Mouse (Mus musculus) liver, adult 2 months (tissue): ENCODE measurements around the gene Ccer2. TPM values are rescaled to one million over a fixed set of nuclear protein-coding genes. Genes with fewer than 3 reads are reported as not detected.
A peak's percentile ranks its signal among the peaks of the same experiment; 100 is the strongest.

ENCODE experiments used
- DNase-seq: peaks from one replicate; pipeline ENCODE4 v3.0.0-alpha.2; 2011; ENCODE audit warnings: low read depth, low spot score; ENCODE audit errors: extremely low read depth
- H3K27ac ChIP-seq: fragments of 200-500 bp; replicated peaks from 2 replicates; pipeline ENCODE4 v1.5.1; 2012; ENCODE audit warnings: low read depth, mild to moderate bottlenecking, control low read depth, inconsistent platforms, low read length; ENCODE audit not compliant: insufficient read depth
- H3K27me3 ChIP-seq: fragments of 200-500 bp; 2 replicates; pipeline ENCODE4 v1.6.1; 2012; ENCODE audit warnings: mild to moderate bottlenecking, moderate library complexity, low read length, inconsistent platforms; ENCODE audit not compliant: control insufficient read depth, insufficient read depth
- H3K36me3 ChIP-seq: fragments of 200-500 bp; 2 replicates; pipeline ENCODE4 v1.6.1; 2012; ENCODE audit warnings: low read length, inconsistent platforms; ENCODE audit not compliant: control insufficient read depth, insufficient read depth
- H3K4me1 ChIP-seq: fragments of 200-500 bp; 2 replicates; pipeline ENCODE4 v1.6.1; 2011; ENCODE audit warnings: low read length; ENCODE audit not compliant: control insufficient read depth, insufficient read depth
- H3K4me3 ChIP-seq: fragments of 200-500 bp; 2 replicates; pipeline ENCODE4 v1.5.1; 2011; ENCODE audit warnings: low read depth, mild to moderate bottlenecking, control low read depth, low read length, moderate library complexity; ENCODE audit not compliant: insufficient read depth
- H3K79me2 ChIP-seq: fragments of 200-500 bp; 2 replicates; pipeline ENCODE4 v1.6.1; 2012; ENCODE audit warnings: inconsistent platforms, mild to moderate bottlenecking, low read length, moderate library complexity; ENCODE audit not compliant: control insufficient read depth, insufficient read depth
- H3K9ac ChIP-seq: fragments of 200-500 bp; 2 replicates; pipeline ENCODE4 v1.6.1; 2012; ENCODE audit warnings: low read depth, mild to moderate bottlenecking, control low read depth, inconsistent platforms, low read length
- CTCF ChIP-seq: fragments of 200-500 bp; IDR thresholded peaks from 2 replicates; pipeline ENCODE4 v1.5.1; 2011; ENCODE audit warnings: low read depth, low read length, control low read depth
- POLR2A ChIP-seq: fragments of 200-500 bp; IDR thresholded peaks from 2 replicates; pipeline ENCODE4 v1.6.1; 2011; ENCODE audit warnings: low read length, control low read depth; ENCODE audit not compliant: insufficient read depth; ENCODE audit errors: extremely low read depth
- WGBS: fragments of 180-500 bp; shearing (Covaris S2); methylation state at CpG from one replicate; pipeline ENCODE4 v1.1.7; 2018; 5-methylcytosine and 5-hydroxymethylcytosine counted together
- polyA plus RNA-seq: library from polyadenylated mRNA; depleted of rRNA; stranded (reverse); fragments of >200 nt; gene quantifications from 2 replicates; pipeline ENCODE4 v1.2.3, GENCODE M21; 2012; rRNA removed
- total RNA-seq: library from RNA; depleted of rRNA; stranded (reverse); fragments of >200 nt; gene quantifications from 2 replicates; pipeline ENCODE4 v1.2.3, GENCODE M21; 2014; rRNA removed

The Ccer2 gene
- total RNA-seq = not detected in 2 replicates
- not detected in 2 replicates for polyA plus RNA-seq

DNA sequence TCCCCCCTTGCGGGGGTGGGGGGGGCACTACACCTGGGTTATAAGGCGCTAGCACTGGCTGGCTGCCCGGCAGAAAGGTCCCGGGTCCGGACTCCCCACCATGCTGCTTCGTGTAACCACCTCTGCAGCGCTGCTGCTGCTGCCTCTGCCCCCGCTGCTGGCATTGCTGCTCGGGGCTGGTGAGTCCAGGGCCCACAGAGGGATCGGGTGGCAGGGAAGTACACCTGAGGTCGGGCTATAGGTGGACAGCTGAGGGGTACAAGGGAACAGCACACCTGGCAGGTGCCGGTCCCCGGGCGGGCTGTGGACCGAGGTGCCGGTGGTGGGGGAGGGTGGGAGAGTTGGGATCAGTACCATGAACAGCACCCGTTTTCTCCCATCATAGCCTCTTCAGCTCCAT, at the start of gene Ccer2:
Ccer2 (plus strand) TSS at position 96 of the 400 bp plus-strand sequence.
- no peak within 1 kb of the TSS for H3K9ac ChIP-seq
- H3K4me3 ChIP-seq = no peak within 1 kb of the TSS
- H3K4me1 ChIP-seq = no peaks in the 10 kb centered on the region
- H3K79me2 ChIP-seq = no peaks in the 10 kb centered on the region
- DNase-seq = no peak
- H3K36me3 ChIP-seq = peaks cover 3% of the 10 kb centered on the region; the same call in 1 of the 2 replicates
- no peaks in the 10 kb centered on the region for H3K27me3 ChIP-seq
- no peak within 1 kb of the TSS for H3K27ac ChIP-seq
- TF ChIP-seq CTCF = no peak
- 4% methylated on average over 17 of the region's 17 CpGs for WGBS

DNA sequence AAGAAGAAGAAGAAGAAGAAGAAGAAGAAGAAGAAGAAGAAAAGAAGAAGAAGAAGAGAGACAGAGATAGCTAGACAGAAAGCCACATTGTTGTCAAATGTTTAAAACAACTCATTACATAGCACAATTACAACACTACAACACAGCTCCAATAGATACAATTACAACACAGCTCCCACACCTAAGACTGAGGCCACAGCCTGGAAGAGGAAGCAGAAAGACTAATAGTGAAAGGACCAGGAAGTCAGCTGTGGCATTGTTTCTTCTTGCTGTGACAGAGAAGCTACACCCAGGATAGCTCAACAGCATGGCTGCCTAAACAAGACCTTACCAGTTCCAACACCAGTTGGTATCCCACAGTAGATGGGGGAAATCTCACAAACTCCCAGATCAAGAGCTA, 46.5 kb upstream of the Ccer2 start:
- Histone ChIP-seq H3K36me3 (no peaks in the 10 kb centered on the region), H3K4me1 (no peaks in the 10 kb centered on the region), H3K4me3 (no peak overlapping the region), H3K79me2 (no peaks in the 10 kb centered on the region), H3K27ac (no peak overlapping the region), H3K27me3 (no peaks in the 10 kb centered on the region; the same call in 1 of the 2 replicates), H3K9ac (no peak overlapping the region)
- DNase-seq = no peak
- TF ChIP-seq CTCF (no peak), POLR2A (no peak)

DNA sequence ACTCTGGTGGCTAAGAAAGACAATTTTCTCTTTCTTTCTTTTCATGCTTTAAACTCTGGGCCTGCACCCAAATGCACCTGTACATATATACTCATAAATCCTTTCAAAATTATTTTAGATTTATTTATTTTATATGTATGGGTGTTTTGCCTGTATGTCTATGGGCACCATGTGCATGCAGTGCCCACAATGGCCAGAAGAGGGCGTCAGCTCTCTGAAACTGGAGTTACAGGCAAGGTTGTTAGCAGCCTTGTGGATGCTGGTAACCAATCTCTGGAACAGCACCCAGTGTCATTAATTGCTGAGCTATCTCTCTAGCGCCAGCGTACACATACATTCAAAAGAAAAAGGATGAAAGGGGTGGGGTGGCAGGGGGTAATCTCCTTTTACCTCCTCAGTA, 45.0 kb upstream of the Ccer2 start:
- H3K4me1 ChIP-seq = no peaks in the 10 kb centered on the region
- no peaks in the 10 kb centered on the region for H3K79me2 ChIP-seq
- H3K27me3 ChIP-seq = no peaks in the 10 kb centered on the region; the same call in 1 of the 2 replicates
- no peak overlapping the region for H3K27ac ChIP-seq
- no peak overlapping the region for H3K9ac ChIP-seq
- WGBS = 68% methylated on average over 3 of the region's 3 CpGs
- DNase-seq = no peak
- no peak for TF ChIP-seq POLR2A
- TF ChIP-seq CTCF = peak; percentile 32; the same call in 1 of the 2 replicates
- H3K4me3 ChIP-seq = no peak overlapping the region
- no peaks in the 10 kb centered on the region for H3K36me3 ChIP-seq

DNA sequence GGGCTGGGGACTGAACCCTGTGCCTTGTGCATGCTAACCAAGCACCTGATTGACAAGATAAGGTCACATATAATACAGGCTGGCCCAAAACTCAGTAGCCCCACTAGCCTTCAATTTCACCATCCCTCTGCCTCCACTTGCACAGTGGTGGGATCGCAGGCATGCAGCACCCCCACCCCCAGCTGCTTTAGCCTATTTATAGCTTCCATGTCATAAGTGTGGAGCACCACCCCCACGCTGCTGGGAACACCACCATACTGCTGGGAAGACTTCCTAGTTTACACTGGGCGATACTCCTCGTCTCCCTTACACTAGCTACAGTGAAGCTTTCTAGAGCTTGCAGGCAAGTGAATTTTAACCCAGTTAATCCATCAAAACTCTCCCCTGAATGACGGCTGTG, 41.3 kb upstream of the Ccer2 start:
- Histone ChIP-seq H3K9ac (no peak overlapping the region), H3K4me1 (no peaks in the 10 kb centered on the region), H3K4me3 (no peak overlapping the region), H3K27ac (no peak overlapping the region), H3K27me3 (no peaks in the 10 kb centered on the region), H3K36me3 (no peaks in the 10 kb centered on the region), H3K79me2 (no peaks in the 10 kb centered on the region)
- WGBS = 97% methylated on average over 5 of the region's 5 CpGs
- no peak for DNase-seq
- TF ChIP-seq CTCF (no peak), POLR2A (no peak)

DNA sequence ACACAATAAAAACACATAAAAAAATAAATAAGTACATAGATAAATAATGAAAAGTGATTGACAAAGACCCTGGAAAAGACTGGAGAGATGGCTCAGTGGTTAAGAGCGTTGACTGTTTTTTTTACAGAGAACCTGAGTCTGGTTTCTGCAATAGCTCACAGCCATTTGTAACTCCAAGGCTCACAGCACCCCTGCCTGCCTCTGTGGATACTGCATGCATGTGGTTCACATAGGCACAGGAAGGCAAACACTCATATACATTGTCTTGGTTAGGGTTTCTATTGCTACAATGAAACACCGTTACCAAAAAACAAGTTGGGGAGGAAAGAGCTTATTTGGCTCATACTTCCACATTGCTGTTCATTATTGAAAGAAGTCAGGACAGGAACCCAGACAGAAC, 40.4 kb upstream of the Ccer2 start:
- TF ChIP-seq POLR2A (no peak), CTCF (no peak)
- no peak overlapping the region for H3K4me3 ChIP-seq
- WGBS = 99% methylated on average over 2 of the region's 2 CpGs

DNA sequence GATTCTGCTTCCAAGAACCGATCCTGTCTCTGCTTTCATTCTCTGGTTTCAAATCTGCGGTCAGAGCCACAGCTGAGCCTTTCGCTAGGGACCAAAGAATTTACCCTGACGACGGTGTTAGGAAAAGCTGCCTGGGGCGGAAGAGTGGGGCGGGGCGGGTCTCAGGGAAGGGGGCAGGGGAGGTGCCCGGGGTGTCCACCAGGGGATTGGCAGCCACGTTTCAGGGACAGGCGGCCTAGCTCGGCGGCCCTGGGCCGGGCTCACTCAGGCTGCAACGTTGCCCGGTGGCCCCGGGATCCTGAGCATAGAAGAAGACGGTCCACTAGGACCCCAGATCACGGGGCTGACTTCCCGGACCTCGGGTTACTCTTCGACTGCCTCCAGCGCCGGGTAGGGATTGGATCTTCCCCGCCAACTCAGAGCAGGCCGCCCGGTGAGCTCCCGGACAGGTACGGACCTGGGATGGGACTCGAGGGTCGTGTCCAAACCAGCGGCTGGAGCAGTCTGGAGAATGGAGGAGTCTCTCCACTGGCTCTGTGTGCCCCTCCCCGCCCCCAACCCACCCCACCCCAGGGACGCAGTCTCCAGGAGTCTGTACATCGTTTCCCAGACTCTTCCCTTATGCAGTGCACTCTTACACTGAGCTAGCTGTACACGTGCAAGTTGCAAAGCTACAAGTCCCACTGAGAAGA, 39.2 kb upstream of the Ccer2 start, which contains the start of gene Fbxo17:
Fbxo17 (plus strand) TSS at position 215 of the 692 bp plus-strand sequence.
- H3K9ac ChIP-seq = peak within 1 kb of the TSS; percentile 51
- H3K4me1 ChIP-seq = no peaks in the 10 kb centered on the region
- H3K36me3 ChIP-seq = no peaks in the 10 kb centered on the region
- no peak for DNase-seq
- peak; percentile 31; the same call in 1 of the 2 replicates for TF ChIP-seq CTCF
- TF ChIP-seq POLR2A = no peak
- 6% methylated on average over 36 of the region's 36 CpGs for WGBS
- H3K27ac ChIP-seq = no peak within 1 kb of the TSS
- H3K79me2 ChIP-seq = no peaks in the 10 kb centered on the region
- no peaks in the 10 kb centered on the region for H3K27me3 ChIP-seq
- H3K4me3 ChIP-seq = peak within 1 kb of the TSS; percentile 39

More for the DNA sequence above, 40.4 kb upstream of the Ccer2 start:
- H3K79me2 ChIP-seq = no peaks in the 10 kb centered on the region
- H3K4me1 ChIP-seq = no peaks in the 10 kb centered on the region
- H3K27me3 ChIP-seq = no peaks in the 10 kb centered on the region
- H3K36me3 ChIP-seq = no peaks in the 10 kb centered on the region
- H3K27ac ChIP-seq = no peak overlapping the region
- H3K9ac ChIP-seq = no peak overlapping the region
- DNase-seq = no peak
